Mouse (Mus musculus) urinary bladder, postnatal 10 days (tissue): ENCODE results near the gene Selenoo.

Experiments
- DNase-seq: peaks from one replicate; pipeline ENCODE4 v3.0.0; 2022; ENCODE audit warnings: low spot score

Selenoo gene

DNA sequence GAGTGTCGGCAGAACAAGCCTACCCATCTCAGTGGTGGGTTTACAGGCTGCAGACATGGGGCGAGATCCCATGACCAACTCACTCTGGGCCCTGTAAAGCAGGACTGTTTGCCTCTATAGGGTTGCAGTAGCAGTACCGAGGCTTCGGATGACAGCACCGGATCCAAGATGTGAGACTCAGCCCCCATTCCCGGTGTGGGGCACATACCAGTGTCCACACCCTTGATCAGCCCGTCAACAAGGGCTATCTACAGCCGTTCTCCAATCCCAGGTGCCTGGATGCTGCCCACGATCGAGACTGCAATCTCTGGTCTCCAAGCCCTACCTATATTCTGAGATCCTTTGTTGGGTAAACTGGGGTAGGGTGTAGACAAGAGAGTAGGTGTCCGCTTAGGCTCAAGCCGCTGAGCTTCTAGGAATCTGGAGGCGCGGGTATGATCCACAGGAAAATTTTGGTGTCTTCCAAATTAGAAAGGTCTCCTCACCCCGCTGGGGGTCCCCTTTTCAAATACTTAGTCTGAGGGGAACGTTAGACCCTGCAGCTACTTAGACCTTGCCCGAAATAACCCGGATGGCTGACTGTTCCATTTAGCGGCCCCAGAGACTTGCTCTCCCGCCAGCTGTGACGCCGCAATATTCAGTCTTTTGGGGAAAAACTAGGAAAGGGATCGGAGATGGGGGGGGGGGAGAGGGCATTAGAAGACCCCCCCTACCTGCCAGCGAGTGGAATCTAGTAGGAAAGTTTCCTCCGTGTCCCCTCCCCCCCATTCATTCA is 59.8 kb downstream of the Selenoo start:
- no peak for DNase-seq

- DNase-seq, result no peak
Measured at GRCm38 (mm10) chr15:89149271-89150040, 60.6 kb downstream of the Selenoo start, which contains the start of gene Mapk11. Mapk11 (minus strand) TSS chr15:89149628.
